13 mouse cellular contexts compared by ENCODE assay signal in genomic region chr17:50170935-50171545, GRCm38 (mm10). TPM values are rescaled to one million over a fixed set of nuclear protein-coding genes. Genes with fewer than 3 reads are reported as not detected.
A peak's percentile ranks its signal among the peaks of the same experiment; 100 is the strongest.
DNase-seq lines count a peak whose midpoint lies in the region; ATAC-seq and TF ChIP-seq lines count a peak whose summit lies in the region.
"Had no signal": no experiment of that assay in that cellular context is flagged by ENCODE, and none has a peak within 500 bp of the region (broad histone marks: within the 10 kb centered on the region; RNA-seq: fewer than 3 reads in every experiment).

No protein-coding gene starts in this region.

- H3K9me3 ChIP-seq in heart, embryonic 16.5 days (replicated peaks; ENCODE audit: control insufficient read depth, low read length), result peaks cover 3% of the 10 kb centered on the region; the same call in 1 of the 2 replicates
- peaks cover 6% of the 10 kb centered on the region; the same call in 1 of the 2 replicates for H3K9me3 ChIP-seq in stomach, embryonic 16.5 days (replicated peaks; ENCODE audit: control insufficient read depth, low read length)
- no peaks in the 10 kb centered on the region for H3K9me3 ChIP-seq in intestine, embryonic 15.5 days
- no peaks in the 10 kb centered on the region for H3K9me3 ChIP-seq in liver, postnatal 0 days (ENCODE audit: low read length)

- TF ChIP-seq POLR2A in thymus, adult 2 months (IDR thresholded peaks at IDR 0.05; ENCODE audit: control insufficient read depth, extremely low read depth, insufficient read depth, low read length, poor library complexity), result no peak

- H3K27me3 ChIP-seq in heart, embryonic 16.5 days (ENCODE audit: control insufficient read depth, insufficient read depth, low read length), result no peaks in the 10 kb centered on the region
- H3K27me3 ChIP-seq in thymus, adult 2 months (ENCODE audit: control insufficient read depth, insufficient read depth, low read length), result no peaks in the 10 kb centered on the region
- no peaks in the 10 kb centered on the region for H3K27me3 ChIP-seq in stomach, embryonic 16.5 days (ENCODE audit: control insufficient read depth, insufficient read depth, low read length)
- H3K27me3 ChIP-seq in intestine, embryonic 15.5 days (replicated peaks), result no peaks in the 10 kb centered on the region
- H3K27me3 ChIP-seq in liver, postnatal 0 days (ENCODE audit: insufficient read depth, low read length), result no peaks in the 10 kb centered on the region
- H3K27me3 ChIP-seq: liver, embryonic 13.5 days had no signal

- ATAC-seq in heart, embryonic 16.5 days (replicated peaks; ENCODE audit: extremely low read depth, insufficient read depth, low FRiP score), result 0 out of 2 replicates have a peak, but pooled peaks have one; percentile 12
- 0 out of 4 replicates have a peak, but pooled peaks have one; percentile 14 to 42 for ATAC-seq in hematopoietic stem cell, adult 5-6 weeks (replicated peaks in 1 of 2; ENCODE audit: insufficient read depth in 1 of 2, low FRiP score in 2 of 2, low TSS enrichment in 1 of 2, low read depth in 1 of 2, poor library complexity in 2 of 2, severe bottlenecking in 2 of 2)
- peak; percentile 39 for ATAC-seq in stomach, embryonic 16.5 days (ENCODE audit: insufficient read depth, low FRiP score)
- ATAC-seq in intestine, embryonic 15.5 days, result no peak
- ATAC-seq in liver, postnatal 0 days, result no peak

- peak overlapping the region; percentile 58 for H3K27ac ChIP-seq in heart, embryonic 16.5 days (ENCODE audit: low read length)
- peak overlapping the region; percentile 15; the same call in 1 of the 2 replicates for H3K27ac ChIP-seq in thymus, adult 2 months (ENCODE audit: control insufficient read depth, insufficient read depth, low read length)
- no peak overlapping the region for H3K27ac ChIP-seq in stomach, embryonic 16.5 days (ENCODE audit: low read length)
- no peak overlapping the region for H3K27ac ChIP-seq in intestine, embryonic 15.5 days
- H3K27ac ChIP-seq in liver, postnatal 0 days (ENCODE audit: low read depth), result no peak overlapping the region
- H3K27ac ChIP-seq: liver, embryonic 13.5 days had no signal

- H3K4me1 ChIP-seq in heart, embryonic 16.5 days (ENCODE audit: control insufficient read depth, insufficient read depth, low read length), result peaks cover 25% of the 10 kb centered on the region
- H3K4me1 ChIP-seq in thymus, adult 2 months (replicated peaks; ENCODE audit: control insufficient read depth, insufficient read depth, low read length), result peaks cover 31% of the 10 kb centered on the region
- H3K4me1 ChIP-seq in stomach, embryonic 16.5 days (ENCODE audit: control insufficient read depth, insufficient read depth, low read length), result no peaks in the 10 kb centered on the region
- H3K4me1 ChIP-seq in intestine, embryonic 15.5 days (replicated peaks), result 0 out of 2 replicates have a peak, but pooled peaks cover 2% of the 10 kb centered on the region
- no peaks in the 10 kb centered on the region for H3K4me1 ChIP-seq in liver, postnatal 0 days (ENCODE audit: insufficient read depth)

- H3K4me3 ChIP-seq in heart, embryonic 16.5 days (ENCODE audit: low read length), result no peak overlapping the region; the same call in 1 of the 2 replicates
- no peak overlapping the region for H3K4me3 ChIP-seq in thymus, adult 2 months (ENCODE audit: control insufficient read depth, insufficient read depth, low read length)
- H3K4me3 ChIP-seq in stomach, embryonic 16.5 days (replicated peaks; ENCODE audit: low read length), result no peak overlapping the region
- H3K4me3 ChIP-seq in intestine, embryonic 15.5 days (replicated peaks), result no peak overlapping the region
- H3K4me3 ChIP-seq in liver, postnatal 0 days (ENCODE audit: low read depth, low read length), result no peak overlapping the region
- H3K4me3 ChIP-seq: liver, embryonic 13.5 days; myocyte had no signal

- H3K36me3 ChIP-seq in heart, embryonic 16.5 days (ENCODE audit: control insufficient read depth, insufficient read depth), result peaks cover 30% of the 10 kb centered on the region
- peaks cover 18% of the 10 kb centered on the region for H3K36me3 ChIP-seq in thymus, adult 2 months (ENCODE audit: control insufficient read depth, insufficient read depth, low read length)
- no peaks in the 10 kb centered on the region for H3K36me3 ChIP-seq in stomach, embryonic 16.5 days (ENCODE audit: control insufficient read depth, insufficient read depth, low read length)
- no peaks in the 10 kb centered on the region for H3K36me3 ChIP-seq in intestine, embryonic 15.5 days
- 0 out of 2 replicates have a peak, but pooled peaks cover 5% of the 10 kb centered on the region for H3K36me3 ChIP-seq in liver, postnatal 0 days (replicated peaks; ENCODE audit: insufficient read depth, low read length)

- DNase-seq in heart, adult 18-20 months, result no peak
- no peak for DNase-seq in thymus, adult 2 months
- no peak for DNase-seq in thymus, adult 18-20 months
- DNase-seq in liver, postnatal 0 days, result no peak
- DNase-seq: adrenal gland, postnatal 10 days; cerebellum, postnatal 14 days; kidney, adult 2 months; liver, embryonic 13.5 days had no signal

- WGBS in heart, embryonic 16.5 days, result 43% methylated on average over 6 of the region's 6 CpGs
- 45% methylated on average over 6 of the region's 6 CpGs for WGBS in thymus, adult 2 months
- WGBS in stomach, embryonic 16.5 days, result 49% methylated on average over 6 of the region's 6 CpGs
- 54% methylated on average over 6 of the region's 6 CpGs for WGBS in intestine, embryonic 15.5 days
- 55% methylated on average over 6 of the region's 6 CpGs for WGBS in liver, postnatal 0 days (ENCODE audit: insufficient replicate concordance)

- no peak for TF ChIP-seq EP300 in liver, postnatal 0 days (IDR thresholded peaks at IDR 0.05; ENCODE audit: low read depth)

- no peak for TF ChIP-seq CTCF in thymus, adult 2 months (IDR thresholded peaks at IDR 0.05; ENCODE audit: borderline replicate concordance, control insufficient read depth, extremely low read depth, insufficient read depth, low read length, poor library complexity)
- no peak for TF ChIP-seq CTCF in liver, postnatal 0 days (IDR thresholded peaks at IDR 0.05; ENCODE audit: low read depth)

- peak overlapping the region; percentile 34 for H3K4me2 ChIP-seq in heart, embryonic 16.5 days (ENCODE audit: low read depth, low read length)
- H3K4me2 ChIP-seq in stomach, embryonic 16.5 days (ENCODE audit: low read depth, low read length), result no peak overlapping the region
- H3K4me2 ChIP-seq in intestine, embryonic 15.5 days (replicated peaks), result no peak overlapping the region
- no peak overlapping the region for H3K4me2 ChIP-seq in liver, postnatal 0 days (ENCODE audit: low read depth, low read length)
- H3K4me2 ChIP-seq: liver, embryonic 13.5 days had no signal

- H3K9ac ChIP-seq in heart, embryonic 16.5 days (ENCODE audit: low read length), result peak overlapping the region; percentile 53
- no peak overlapping the region for H3K9ac ChIP-seq in stomach, embryonic 16.5 days (ENCODE audit: low read length)
- H3K9ac ChIP-seq in intestine, embryonic 15.5 days, result no peak overlapping the region
- H3K9ac ChIP-seq in liver, postnatal 0 days (replicated peaks), result no peak overlapping the region
- H3K9ac ChIP-seq: liver, embryonic 13.5 days had no signal

RNA-seq across cellular contexts. Expression of gene Rftn1, which starts 19.4 kb away (rescaled TPM):
- 36.3 and 37.8 TPM in 2 replicates for polyA plus RNA-seq in heart, embryonic 16.5 days (2015; fragmentation: Nextera tagmentation; extraction: Ambion mirVana)
- 10 to 100 TPM; 52.1 to 53.3 TPM for total RNA-seq in heart, adult 18-20 months (2021)
- polyA plus RNA-seq in thymus, adult 2 months (2012; rRNA removed), result 102 and 163 TPM in 2 replicates
- 33.6 and 35.4 TPM in 2 replicates for total RNA-seq in hematopoietic stem cell, adult 5-6 weeks (2017)
- 11.9 and 12.9 TPM in 2 replicates for polyA plus RNA-seq in stomach, embryonic 16.5 days (2015; fragmentation: Nextera tagmentation; extraction: Ambion mirVana)
- 10.1 and 10.5 TPM in 2 replicates for polyA plus RNA-seq in intestine, embryonic 15.5 days (2015; fragmentation: Nextera tagmentation; extraction: Ambion mirVana)
- polyA plus RNA-seq in liver, postnatal 0 days (2015; fragmentation: Nextera tagmentation; extraction: Ambion mirVana), result 5.0 and 6.0 TPM in 2 replicates

Comparison
In these comparisons a context has a peak if more than half of its experiments do, and no peak if none do; other contexts are left out.
1. ATAC-seq: peak in heart, embryonic 16.5 days (single experiment), hematopoietic stem cell, adult 5-6 weeks (2 of 2) and stomach, embryonic 16.5 days (single experiment); none in intestine, embryonic 15.5 days (single experiment) and liver, postnatal 0 days (single experiment).
2. H3K27ac ChIP-seq: peak in heart, embryonic 16.5 days (single experiment) and thymus, adult 2 months (single experiment); none in stomach, embryonic 16.5 days (single experiment), intestine, embryonic 15.5 days (single experiment) and liver, postnatal 0 days (single experiment).